Mouse (Mus musculus) liver, embryonic 15.5 days (tissue): Measurements from ENCODE around the gene Cplx3. TPM values are rescaled to one million over a fixed set of nuclear protein-coding genes. Genes with fewer than 3 reads are reported as not detected.

Experiments used
- ATAC-seq: fragments of 200-750 bp; cut with Nextera tagmentation; 2 replicates; pipeline ENCODE4 v1.8.0; 2017; ENCODE audit warnings: moderate number of reproducible peaks, mild to moderate bottlenecking, moderate library complexity; ENCODE audit not compliant: insufficient read depth
- H3K27ac ChIP-seq: fragments of 300-500 bp; sonication (generic); replicated peaks from 2 replicates; pipeline ENCODE4 v1.5.1; 2015; ENCODE audit warnings: mild to moderate bottlenecking, inconsistent platforms
- H3K27me3 ChIP-seq: fragments of 300-500 bp; sonication (generic); 2 replicates; pipeline ENCODE4 v1.6.1; 2015; ENCODE audit warnings: mild to moderate bottlenecking, inconsistent platforms
- H3K36me3 ChIP-seq: fragments of 300-500 bp; sonication (generic); replicated peaks from 2 replicates; pipeline ENCODE4 v1.6.1; 2015; ENCODE audit warnings: moderate library complexity, mild to moderate bottlenecking, inconsistent platforms
- H3K4me1 ChIP-seq: fragments of 300-500 bp; sonication (generic); replicated peaks from 2 replicates; pipeline ENCODE4 v1.6.1; 2015; ENCODE audit warnings: inconsistent platforms
- H3K4me2 ChIP-seq: fragments of 300-500 bp; sonication (generic); 2 replicates; pipeline ENCODE4 v1.6.1; 2015; ENCODE audit warnings: moderate library complexity, mild to moderate bottlenecking, inconsistent platforms
- H3K4me3 ChIP-seq: fragments of 300-500 bp; sonication (generic); replicated peaks from 2 replicates; pipeline ENCODE4 v1.5.1; 2015; ENCODE audit warnings: mild to moderate bottlenecking, inconsistent platforms
- H3K9ac ChIP-seq: fragments of 300-500 bp; sonication (generic); 2 replicates; pipeline ENCODE4 v1.6.1; 2015; ENCODE audit warnings: moderate library complexity, mild to moderate bottlenecking, inconsistent platforms
- H3K9me3 ChIP-seq: fragments of 300-500 bp; sonication (generic); replicated peaks from 2 replicates; pipeline ENCODE4 v1.6.1; 2016; ENCODE audit warnings: inconsistent platforms
- WGBS: fragments of 180-500 bp; shearing (Covaris S2); methylation state at CpG from one replicate; pipeline ENCODE4 v1.1.7; 2015; ENCODE audit warnings: mixed read lengths; ENCODE audit not compliant: insufficient replicate concordance; 5-methylcytosine and 5-hydroxymethylcytosine counted together
- polyA plus RNA-seq: library from polyadenylated mRNA; unstranded; fragments of >200 nt; fragmentation: Nextera tagmentation; extraction: Ambion mirVana; gene quantifications from 2 replicates; pipeline ENCODE4 v1.2.1, GENCODE M21; 2015

Cplx3 gene
- polyA plus RNA-seq, 1 experiment from 2014 or later: not detected

GRCm38 (mm10) chr9:57637741-57638322 is 31.8 kb upstream of the Cplx3 start:
- no peaks in the 10 kb centered on the region for H3K27me3 ChIP-seq
- no peaks in the 10 kb centered on the region for H3K9me3 ChIP-seq
- peak overlapping the region; percentile 21; the same call in 1 of the 2 replicates for H3K9ac ChIP-seq
- H3K36me3 ChIP-seq: peaks cover 28% of the 10 kb centered on the region
- peak overlapping the region; percentile 71 for H3K4me2 ChIP-seq
- H3K27ac ChIP-seq: peak overlapping the region; percentile 96
- peaks cover 93% of the 10 kb centered on the region for H3K4me1 ChIP-seq
- 10% methylated on average over 6 of the region's 6 CpGs for WGBS
- no peak for ATAC-seq
- no peak overlapping the region for H3K4me3 ChIP-seq

- H3K4me1 ChIP-seq: peaks cover 91% of the 10 kb centered on the region
- peaks cover 29% of the 10 kb centered on the region for H3K36me3 ChIP-seq
- H3K9me3 ChIP-seq: no peaks in the 10 kb centered on the region
- 0 out of 2 replicates have a peak overlapping the region, but pooled peaks have one; percentile 21 for H3K9ac ChIP-seq
- H3K27me3 ChIP-seq: no peaks in the 10 kb centered on the region
- no peak overlapping the region for H3K4me3 ChIP-seq
- 53% methylated on average over 3 of the region's 3 CpGs for WGBS
- H3K4me2 ChIP-seq: no peak overlapping the region
- no peak for ATAC-seq
- peak overlapping the region; percentile 96 for H3K27ac ChIP-seq
Measured at GRCm38 (mm10) chr9:57637272-57637671, 31.2 kb upstream of the Cplx3 start.

GRCm38 (mm10) chr9:57633481-57634024 is 27.5 kb upstream of the Cplx3 start:
- Histone ChIP-seq H3K4me3 (no peak overlapping the region), H3K27me3 (no peaks in the 10 kb centered on the region), H3K9ac (no peak overlapping the region), H3K4me2 (no peak overlapping the region), H3K36me3 (peaks cover 56% of the 10 kb centered on the region), H3K4me1 (peaks cover 62% of the 10 kb centered on the region), H3K27ac (no peak overlapping the region; the same call in 1 of the 2 replicates), H3K9me3 (no peaks in the 10 kb centered on the region)
- no peak for ATAC-seq
- 30% methylated on average over 4 of the region's 4 CpGs for WGBS

- Histone ChIP-seq H3K4me3 (no peak overlapping the region), H3K4me2 (no peak overlapping the region), H3K27ac (peak overlapping the region; percentile 6; the same call in 1 of the 2 replicates), H3K36me3 (peaks cover 84% of the 10 kb centered on the region), H3K9me3 (no peaks in the 10 kb centered on the region), H3K4me1 (peaks cover 26% of the 10 kb centered on the region), H3K27me3 (no peaks in the 10 kb centered on the region), H3K9ac (no peak overlapping the region)
- peak; percentile 40 for ATAC-seq
- 58% methylated on average over 14 of the region's 14 CpGs for WGBS
Measured at GRCm38 (mm10) chr9:57629118-57629874, 23.2 kb upstream of the Cplx3 start.

GRCm38 (mm10) chr9:57628717-57629116 is 22.6 kb upstream of the Cplx3 start:
- Histone ChIP-seq H3K9ac (no peak overlapping the region), H3K27ac (no peak overlapping the region), H3K4me2 (no peak overlapping the region), H3K27me3 (no peaks in the 10 kb centered on the region), H3K36me3 (peaks cover 78% of the 10 kb centered on the region), H3K4me3 (no peak overlapping the region), H3K9me3 (no peaks in the 10 kb centered on the region), H3K4me1 (peaks cover 26% of the 10 kb centered on the region)
- no peak for ATAC-seq
- WGBS: 76% methylated on average over 12 of the region's 12 CpGs

GRCm38 (mm10) chr9:57627892-57628291 is 21.8 kb upstream of the Cplx3 start:
- Histone ChIP-seq H3K4me1 (peaks cover 24% of the 10 kb centered on the region), H3K4me2 (no peak overlapping the region), H3K4me3 (no peak overlapping the region), H3K27ac (no peak overlapping the region), H3K27me3 (no peaks in the 10 kb centered on the region), H3K9me3 (no peaks in the 10 kb centered on the region), H3K9ac (no peak overlapping the region), H3K36me3 (peaks cover 72% of the 10 kb centered on the region)
- no peak for ATAC-seq
- WGBS: 81% methylated on average over 11 of the region's 11 CpGs

- ATAC-seq: no peak
- peaks cover 70% of the 10 kb centered on the region for H3K36me3 ChIP-seq
- no peaks in the 10 kb centered on the region for H3K27me3 ChIP-seq
- peaks cover 20% of the 10 kb centered on the region for H3K4me1 ChIP-seq
- H3K9me3 ChIP-seq: no peaks in the 10 kb centered on the region
- H3K27ac ChIP-seq: no peak overlapping the region
- H3K4me2 ChIP-seq: no peak overlapping the region
- 83% methylated on average over 17 of the region's 17 CpGs for WGBS
- H3K9ac ChIP-seq: no peak overlapping the region
- no peak overlapping the region for H3K4me3 ChIP-seq
Measured at GRCm38 (mm10) chr9:57627191-57627590, 21.1 kb upstream of the Cplx3 start.

GRCm38 (mm10) chr9:57625674-57626500 is 19.8 kb upstream of the Cplx3 start:
- H3K9me3 ChIP-seq: no peaks in the 10 kb centered on the region
- no peak overlapping the region for H3K27ac ChIP-seq
- H3K4me1 ChIP-seq: peaks cover 17% of the 10 kb centered on the region
- peaks cover 57% of the 10 kb centered on the region for H3K36me3 ChIP-seq
- no peak for ATAC-seq
- no peaks in the 10 kb centered on the region for H3K27me3 ChIP-seq
- WGBS: 72% methylated on average over 15 of the region's 15 CpGs
- no peak overlapping the region for H3K4me2 ChIP-seq
- no peak overlapping the region for H3K4me3 ChIP-seq
- H3K9ac ChIP-seq: no peak overlapping the region

- H3K9ac ChIP-seq: no peak overlapping the region
- peaks cover 12% of the 10 kb centered on the region for H3K4me1 ChIP-seq
- H3K27me3 ChIP-seq: no peaks in the 10 kb centered on the region
- H3K36me3 ChIP-seq: peaks cover 41% of the 10 kb centered on the region
- no peak overlapping the region for H3K27ac ChIP-seq
- H3K4me2 ChIP-seq: no peak overlapping the region
- 0 out of 2 replicates have a peak, but pooled peaks have one; percentile 19 for ATAC-seq
- H3K9me3 ChIP-seq: no peaks in the 10 kb centered on the region
- H3K4me3 ChIP-seq: no peak overlapping the region
- WGBS: 69% methylated on average over 7 of the region's 7 CpGs
Measured at GRCm38 (mm10) chr9:57624295-57624694, 18.2 kb upstream of the Cplx3 start.

- H3K4me1 ChIP-seq: peaks cover 15% of the 10 kb centered on the region
- H3K27me3 ChIP-seq: peaks cover 3% of the 10 kb centered on the region; the same call in 1 of the 2 replicates
- no peak within 1 kb of the TSS for H3K27ac ChIP-seq
- 86% methylated on average over 5 of the region's 5 CpGs for WGBS
- no peak within 1 kb of the TSS for H3K4me3 ChIP-seq
- no peak within 1 kb of the TSS for H3K9ac ChIP-seq
- no peaks in the 10 kb centered on the region for H3K9me3 ChIP-seq
- H3K4me2 ChIP-seq: no peak within 1 kb of the TSS
- ATAC-seq: no peak
- H3K36me3 ChIP-seq: peaks cover 6% of the 10 kb centered on the region
Measured at GRCm38 (mm10) chr9:57620674-57621073, 14.6 kb upstream of the Cplx3 start, which contains the start of gene Lman1l. Gene Lman1l, minus strand, starts transcription at chr9:57620774.
